ENCODE assay signal across 8 mouse cellular contexts in genomic region chr11:17257443-17257842, GRCm38 (mm10). TPM values are rescaled to one million over a fixed set of nuclear protein-coding genes. Genes with fewer than 3 reads are reported as not detected.
DNase-seq lines count a peak whose midpoint lies in the region; ATAC-seq lines count a peak whose summit lies in the region.

C1d (plus strand) TSS chr11:17257579.

- peak within 1 kb of the TSS; percentile 95 for H3K4me3 ChIP-seq in megakaryocyte, embryonic 14.5 days (replicated peaks)

- H3K36me3 ChIP-seq in megakaryocyte, embryonic 14.5 days (replicated peaks; ENCODE audit: low read length) = peaks cover 8% of the 10 kb centered on the region

- peaks cover 29% of the 10 kb centered on the region for H3K4me1 ChIP-seq in megakaryocyte, embryonic 14.5 days

- peak; percentile 97 for DNase-seq in ZHBTc4 (ENCODE audit: low read depth, low spot score)
- DNase-seq in gastrocnemius, adult 8-10 months (ENCODE audit: low spot score in 2 of 2) = peak; percentile 84 to 89
- peak; percentile 85 for DNase-seq in hindlimb bud, embryonic 11.5 days (ENCODE audit: extremely low spot score, low read depth, low spot score)
- peak; percentile 95 to 96 for DNase-seq in left cerebral cortex, adult 8-10 months (ENCODE audit: low spot score in 2 of 2)
- peak; percentile 98 to 99 for DNase-seq in right cerebral cortex, postnatal 10 days (ENCODE audit: low spot score in 2 of 2)
- DNase-seq in urinary bladder, postnatal 25 days (ENCODE audit: low spot score) = peak; percentile 94

- H3K9me3 ChIP-seq in megakaryocyte, embryonic 14.5 days = no peaks in the 10 kb centered on the region

- peak; percentile 96 for ATAC-seq in common myeloid progenitor, adult 5-6 weeks (replicated peaks; ENCODE audit: low read depth, poor library complexity, severe bottlenecking)

- H3K27me3 ChIP-seq in megakaryocyte, embryonic 14.5 days (replicated peaks) = no peaks in the 10 kb centered on the region

RNA-seq across cellular contexts. Expression of gene C1d, which starts in this region (rescaled TPM):
- 88.5 and 95.0 TPM in 2 replicates for total RNA-seq in common myeloid progenitor, adult 5-6 weeks (2017)
- total RNA-seq in gastrocnemius, adult 8-10 months (2022) = 10 to 100 TPM; 31.1 to 37.9 (median 37.1) TPM
- 10 to 100 TPM; 43.4 to 52.8 (median 47.9) TPM for total RNA-seq in left cerebral cortex, adult 8-10 months (2022)
- 2.2 TPM in 1 of 2 replicates, not detected in the other for polyA plus RNA-seq in megakaryocyte, embryonic 14.5 days (2012; ENCODE audit: insufficient read depth, low replicate concordance)

Comparison
In these comparisons a context has a peak if more than half of its experiments do, and no peak if none do; other contexts are left out.
1. Peak in every context shown above with its lines: DNase-seq, ATAC-seq and H3K4me3 ChIP-seq.